Mouse (Mus musculus) heart, postnatal 4 days (tissue): ENCODE results near the gene Cdkl4. TPM values are rescaled to one million over a fixed set of nuclear protein-coding genes. Genes with fewer than 3 reads are reported as not detected.

Source experiments
- DNase-seq: peaks from one replicate; pipeline ENCODE4 v3.0.0; 2021
- total RNA-seq, 2 experiments: library from RNA; stranded (reverse); gene quantifications; 2 replicates each; pipeline ENCODE4 v1.2.3; 2021

The Cdkl4 gene
- total RNA-seq, 2 experiments from 2014 or later: 0.09 TPM; not detected in 1

- no peak for DNase-seq
Measured at GRCm38 (mm10) chr17:80515956-80516355, 61.7 kb downstream of the Cdkl4 start.

GRCm38 (mm10) chr17:80515513-80515912, 62.1 kb downstream of the Cdkl4 start:
- DNase-seq: no peak

GRCm38 (mm10) chr17:80513766-80514165, 63.8 kb downstream of the Cdkl4 start:
- DNase-seq: no peak

- DNase-seq: no peak
Measured at GRCm38 (mm10) chr17:80510459-80510855, 67.2 kb downstream of the Cdkl4 start.

GRCm38 (mm10) chr17:80509494-80510458, 67.8 kb downstream of the Cdkl4 start:
- DNase-seq: no peak

- DNase-seq: no peak
Measured at GRCm38 (mm10) chr17:80505766-80506165, 71.8 kb downstream of the Cdkl4 start.

- no peak for DNase-seq
Measured at GRCm38 (mm10) chr17:80505342-80505741, 72.3 kb downstream of the Cdkl4 start.

GRCm38 (mm10) chr17:80501805-80502172, 75.8 kb downstream of the Cdkl4 start:
- DNase-seq: no peak

- no peak for DNase-seq
Measured at GRCm38 (mm10) chr17:80501037-80501804, 76.4 kb downstream of the Cdkl4 start.

- no peak for DNase-seq
Measured at GRCm38 (mm10) chr17:80500025-80500424, 77.6 kb downstream of the Cdkl4 start.

- DNase-seq: no peak
Measured at GRCm38 (mm10) chr17:80498600-80499268, 78.9 kb downstream of the Cdkl4 start.

- no peak for DNase-seq
Measured at GRCm38 (mm10) chr17:80497183-80497601, 80.4 kb downstream of the Cdkl4 start.

- DNase-seq: no peak
Measured at GRCm38 (mm10) chr17:80496607-80497170, 80.9 kb downstream of the Cdkl4 start.

- no peak for DNase-seq
Measured at GRCm38 (mm10) chr17:80496185-80496584, 81.4 kb downstream of the Cdkl4 start.

GRCm38 (mm10) chr17:80493891-80494290, 83.7 kb downstream of the Cdkl4 start:
- no peak for DNase-seq

GRCm38 (mm10) chr17:80492811-80493210, 84.8 kb downstream of the Cdkl4 start:
- no peak for DNase-seq

- no peak for DNase-seq
Measured at GRCm38 (mm10) chr17:80492274-80492673, 85.3 kb downstream of the Cdkl4 start.

GRCm38 (mm10) chr17:80490166-80490565, 87.4 kb downstream of the Cdkl4 start:
- no peak for DNase-seq

GRCm38 (mm10) chr17:80488918-80489317, 88.7 kb downstream of the Cdkl4 start:
- DNase-seq: no peak

- DNase-seq: no peak
Measured at GRCm38 (mm10) chr17:80485160-80485559, 92.5 kb downstream of the Cdkl4 start.

- DNase-seq: no peak
Measured at GRCm38 (mm10) chr17:80480855-80481224, 96.8 kb downstream of the Cdkl4 start.

GRCm38 (mm10) chr17:80480031-80480854, 97.4 kb downstream of the Cdkl4 start, which contains the start of gene Sos1:
TSS of gene Sos1 (minus strand) at chr17:80480453.
- DNase-seq: peak; percentile 98
